Mouse (Mus musculus): ENCODE measurements around the gene Cyp2a4. TPM values are rescaled to one million over a fixed set of nuclear protein-coding genes. Genes with fewer than 3 reads are reported as not detected.
"Not testable (repeated sequence)": the region's sequence is repeated elsewhere in the genome, so short reads cannot be mapped to it uniquely, and the experiment has no call there.

Gene Cyp2a4
- 2.2 TPM in 1 of 2 replicates, not detected in the other for polyA plus RNA-seq (2011; ENCODE audit: insufficient read depth, insufficient read length, low replicate concordance, missing spikeins)

GRCm38 (mm10) chr7:26306926-26307325, at the start of gene Cyp2a4:
Cyp2a4 (plus strand) TSS chr7:26307169.
- not testable (repeated sequence) for H3K4me3 ChIP-seq (replicated peaks; ENCODE audit: control insufficient read depth, low read depth, low read length); H3K27ac ChIP-seq (ENCODE audit: control insufficient read depth, insufficient read depth, low read depth, low read length, poor library complexity); H3K4me1 ChIP-seq (ENCODE audit: control insufficient read depth, insufficient read depth, low read length)
- 58% methylated on average over 2 of the region's 2 CpGs for WGBS

GRCm38 (mm10) chr7:26260034-26260433, 46.9 kb upstream of the Cyp2a4 start, which contains the start of gene Vmn1r184:
Vmn1r184 (plus strand) TSS chr7:26260334.
- H3K4me1 ChIP-seq (ENCODE audit: control insufficient read depth, insufficient read depth, low read length); H3K27ac ChIP-seq (ENCODE audit: control insufficient read depth, insufficient read depth, low read depth, low read length, poor library complexity); H3K4me3 ChIP-seq (replicated peaks; ENCODE audit: control insufficient read depth, low read depth, low read length): not testable (repeated sequence)
- WGBS, result 67% methylated on average over 1 of the region's 1 CpGs

- WGBS, result 79% methylated on average over 8 of the region's 8 CpGs
- not testable (repeated sequence) for H3K4me3 ChIP-seq (replicated peaks; ENCODE audit: control insufficient read depth, low read depth, low read length); H3K27ac ChIP-seq (ENCODE audit: control insufficient read depth, insufficient read depth, low read depth, low read length, poor library complexity); H3K4me1 ChIP-seq (ENCODE audit: control insufficient read depth, insufficient read depth, low read length)
Observed at GRCm38 (mm10) chr7:26303429-26304166, 3.4 kb upstream of the Cyp2a4 start.

- 72% methylated on average over 4 of the region's 4 CpGs for WGBS
- H3K4me3 ChIP-seq (replicated peaks; ENCODE audit: control insufficient read depth, low read depth, low read length); H3K27ac ChIP-seq (ENCODE audit: control insufficient read depth, insufficient read depth, low read depth, low read length, poor library complexity); H3K4me1 ChIP-seq (ENCODE audit: control insufficient read depth, insufficient read depth, low read length): not testable (repeated sequence)
Observed at GRCm38 (mm10) chr7:26311786-26312185, 4.8 kb downstream of the Cyp2a4 start.

- H3K4me1 ChIP-seq (ENCODE audit: control insufficient read depth, insufficient read depth, low read length); H3K4me3 ChIP-seq (replicated peaks; ENCODE audit: control insufficient read depth, low read depth, low read length); H3K27ac ChIP-seq (ENCODE audit: control insufficient read depth, insufficient read depth, low read depth, low read length, poor library complexity): not testable (repeated sequence)
- WGBS, result 71% methylated on average over 2 of the region's 2 CpGs
Observed at GRCm38 (mm10) chr7:26315194-26315593, 8.2 kb downstream of the Cyp2a4 start.

- H3K27ac ChIP-seq (ENCODE audit: control insufficient read depth, insufficient read depth, low read depth, low read length, poor library complexity); H3K4me3 ChIP-seq (replicated peaks; ENCODE audit: control insufficient read depth, low read depth, low read length); H3K4me1 ChIP-seq (ENCODE audit: control insufficient read depth, insufficient read depth, low read length): not testable (repeated sequence)
- WGBS, result 72% methylated on average over 4 of the region's 4 CpGs
Observed at GRCm38 (mm10) chr7:26315809-26316208, 8.8 kb downstream of the Cyp2a4 start.

- H3K27ac ChIP-seq (ENCODE audit: control insufficient read depth, insufficient read depth, low read depth, low read length, poor library complexity); H3K4me3 ChIP-seq (replicated peaks; ENCODE audit: control insufficient read depth, low read depth, low read length); H3K4me1 ChIP-seq (ENCODE audit: control insufficient read depth, insufficient read depth, low read length): not testable (repeated sequence)
- 65% methylated on average over 3 of the region's 3 CpGs for WGBS
Observed at GRCm38 (mm10) chr7:26320361-26320760, 13.4 kb downstream of the Cyp2a4 start.

- H3K4me1 ChIP-seq (ENCODE audit: control insufficient read depth, insufficient read depth, low read length); H3K4me3 ChIP-seq (replicated peaks; ENCODE audit: control insufficient read depth, low read depth, low read length); H3K27ac ChIP-seq (ENCODE audit: control insufficient read depth, insufficient read depth, low read depth, low read length, poor library complexity): not testable (repeated sequence)
Observed at GRCm38 (mm10) chr7:26350177-26350576, 43.2 kb downstream of the Cyp2a4 start.

GRCm38 (mm10) chr7:26352258-26352657, 45.3 kb downstream of the Cyp2a4 start:
- H3K27ac ChIP-seq (ENCODE audit: control insufficient read depth, insufficient read depth, low read depth, low read length, poor library complexity); H3K4me3 ChIP-seq (replicated peaks; ENCODE audit: control insufficient read depth, low read depth, low read length); H3K4me1 ChIP-seq (ENCODE audit: control insufficient read depth, insufficient read depth, low read length): not testable (repeated sequence)
- WGBS, result 83% methylated on average over 3 of the region's 3 CpGs

GRCm38 (mm10) chr7:26356719-26357118, 49.8 kb downstream of the Cyp2a4 start:
- not testable (repeated sequence) for H3K27ac ChIP-seq (ENCODE audit: control insufficient read depth, insufficient read depth, low read depth, low read length, poor library complexity); H3K4me3 ChIP-seq (replicated peaks; ENCODE audit: control insufficient read depth, low read depth, low read length); H3K4me1 ChIP-seq (ENCODE audit: control insufficient read depth, insufficient read depth, low read length)
- WGBS, result 80% methylated on average over 6 of the region's 6 CpGs

Other genes with a start within 250 kb of the Cyp2a4 start
- not detected in 2 replicates for gene Cyp2b13, start 245.7 kb upstream of the Cyp2a4 start, polyA plus RNA-seq (2011; ENCODE audit: insufficient read depth, insufficient read length, low replicate concordance, missing spikeins)
- gene Cyp2b9, start 133.8 kb upstream of the Cyp2a4 start, polyA plus RNA-seq (2011; ENCODE audit: insufficient read depth, insufficient read length, low replicate concordance, missing spikeins), result not detected in 2 replicates
- 0.42 TPM in 1 of 2 replicates, not detected in the other for gene Vmn1r184, start 46.8 kb upstream of the Cyp2a4 start, polyA plus RNA-seq (2011; ENCODE audit: insufficient read depth, insufficient read length, low replicate concordance, missing spikeins)
- not detected in 2 replicates for gene Nlrp9c, start 96.5 kb downstream of the Cyp2a4 start, polyA plus RNA-seq (2011; ENCODE audit: insufficient read depth, insufficient read length, low replicate concordance, missing spikeins)
- gene Nlrp4a, start 127.9 kb downstream of the Cyp2a4 start, polyA plus RNA-seq (2011; ENCODE audit: insufficient read depth, insufficient read length, low replicate concordance, missing spikeins), result not detected in 2 replicates
- not detected in 2 replicates for gene Nlrp9a, start 227.9 kb downstream of the Cyp2a4 start, polyA plus RNA-seq (2011; ENCODE audit: insufficient read depth, insufficient read length, low replicate concordance, missing spikeins)